Mouse (Mus musculus): ENCODE measurements around the gene Gm10428.
"Not testable (repeated sequence)": the region's sequence is repeated elsewhere in the genome, so short reads cannot be mapped to it uniquely, and the experiment has no call there.

Gene Gm10428

DNA sequence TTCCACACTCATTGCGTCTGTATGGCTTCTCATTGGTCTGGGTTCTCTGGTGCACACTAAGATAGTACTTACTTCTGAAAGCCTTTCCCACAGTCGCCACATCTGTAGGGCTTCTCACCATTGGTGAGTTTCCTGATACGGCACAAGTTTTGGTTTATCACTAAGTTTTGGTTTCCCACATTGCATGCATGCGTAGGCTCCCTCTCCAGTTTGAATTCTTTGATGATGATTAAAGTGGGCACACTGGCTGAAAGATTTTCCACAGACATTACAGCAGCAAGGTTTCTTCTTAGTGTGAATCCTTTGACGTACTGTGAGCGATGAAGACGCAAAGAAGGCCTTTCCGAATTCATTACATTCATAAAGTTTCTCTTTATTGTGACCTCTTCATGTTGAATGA lies at the start of gene Gm10428:
Gm10428 (plus strand) TSS at position 321 of the 400 bp plus-strand sequence.
- no peak for DNase-seq

DNA sequence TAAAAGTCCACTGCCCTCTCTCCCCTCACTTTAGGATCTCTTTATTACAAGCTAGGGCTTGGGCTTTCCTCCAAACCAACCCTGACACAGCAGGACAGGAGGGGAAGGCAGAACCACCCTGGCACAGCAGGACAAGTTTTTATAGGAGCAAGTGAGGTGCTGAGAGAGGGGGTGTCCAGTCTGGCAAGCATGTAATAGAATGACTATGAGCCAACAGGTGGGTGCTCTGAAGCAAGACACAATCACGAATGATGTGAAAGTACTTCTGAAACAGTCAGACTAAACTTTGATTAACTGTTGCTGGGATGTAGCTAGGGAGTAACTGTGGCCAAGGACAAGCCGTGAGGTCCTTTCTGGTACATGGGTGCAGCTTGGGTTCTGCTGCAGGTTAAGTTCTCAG lies 46.8 kb upstream of the Gm10428 start:
- DNase-seq = no peak

DNA sequence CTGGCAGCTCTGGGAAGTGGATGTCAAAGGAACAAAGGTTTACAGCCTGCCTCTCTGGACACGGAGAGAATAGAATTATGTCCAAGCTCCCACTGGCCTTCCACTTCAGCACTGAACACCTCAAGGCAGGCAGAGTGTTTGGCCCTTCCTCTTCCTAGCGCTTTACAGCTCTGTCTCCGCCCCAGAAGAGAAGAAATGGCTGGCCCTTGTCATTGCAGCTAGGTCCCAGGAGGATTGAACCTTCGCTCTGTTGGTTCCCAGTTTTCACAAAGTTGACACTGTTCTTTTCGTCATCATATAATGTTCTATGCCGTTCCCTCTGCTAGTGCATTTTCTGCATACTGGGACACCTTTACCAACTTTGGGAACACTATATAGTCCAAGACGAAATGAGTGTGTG lies 44.6 kb upstream of the Gm10428 start:
- DNase-seq = no peak

DNA sequence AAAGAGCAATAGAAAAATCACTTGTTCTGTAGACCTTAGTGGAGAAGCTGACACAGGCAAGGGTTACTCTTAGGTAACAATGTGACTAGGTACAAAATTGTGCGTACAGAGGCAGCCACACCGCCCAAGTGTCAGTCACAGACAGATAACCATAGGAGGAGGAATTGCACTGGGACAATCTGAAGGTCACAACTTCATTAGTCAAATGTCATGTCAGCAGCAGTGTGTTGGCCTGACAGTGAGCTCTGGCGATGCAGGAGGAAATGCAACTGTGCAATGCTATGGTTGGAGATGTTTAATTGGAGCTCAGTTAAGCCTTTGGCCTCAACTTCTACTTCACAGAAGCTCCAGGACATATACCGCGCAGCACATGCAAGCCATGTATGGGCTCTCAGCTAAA lies 42.2 kb upstream of the Gm10428 start:
- DNase-seq = no peak

DNA sequence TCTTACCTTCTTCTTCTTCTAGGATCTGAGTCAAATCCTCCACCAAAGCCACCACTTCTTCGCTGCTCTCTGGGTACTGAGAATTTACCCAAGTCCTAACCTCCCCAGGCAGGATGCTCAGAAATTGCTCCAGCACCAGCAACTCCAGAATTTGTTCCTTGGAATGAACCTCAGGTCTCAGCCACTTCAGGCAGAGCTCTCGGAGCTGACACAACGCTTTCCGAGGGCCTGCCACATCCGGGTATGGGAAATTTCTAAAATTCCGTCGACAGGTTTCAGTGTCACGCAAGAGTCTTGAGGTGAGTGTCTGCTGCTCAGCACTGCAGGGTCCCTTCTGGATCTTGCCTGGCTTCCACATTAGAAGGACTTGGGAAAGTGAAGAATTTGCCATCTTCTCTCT lies 24.6 kb upstream of the Gm10428 start:
- DNase-seq = no peak

DNA sequence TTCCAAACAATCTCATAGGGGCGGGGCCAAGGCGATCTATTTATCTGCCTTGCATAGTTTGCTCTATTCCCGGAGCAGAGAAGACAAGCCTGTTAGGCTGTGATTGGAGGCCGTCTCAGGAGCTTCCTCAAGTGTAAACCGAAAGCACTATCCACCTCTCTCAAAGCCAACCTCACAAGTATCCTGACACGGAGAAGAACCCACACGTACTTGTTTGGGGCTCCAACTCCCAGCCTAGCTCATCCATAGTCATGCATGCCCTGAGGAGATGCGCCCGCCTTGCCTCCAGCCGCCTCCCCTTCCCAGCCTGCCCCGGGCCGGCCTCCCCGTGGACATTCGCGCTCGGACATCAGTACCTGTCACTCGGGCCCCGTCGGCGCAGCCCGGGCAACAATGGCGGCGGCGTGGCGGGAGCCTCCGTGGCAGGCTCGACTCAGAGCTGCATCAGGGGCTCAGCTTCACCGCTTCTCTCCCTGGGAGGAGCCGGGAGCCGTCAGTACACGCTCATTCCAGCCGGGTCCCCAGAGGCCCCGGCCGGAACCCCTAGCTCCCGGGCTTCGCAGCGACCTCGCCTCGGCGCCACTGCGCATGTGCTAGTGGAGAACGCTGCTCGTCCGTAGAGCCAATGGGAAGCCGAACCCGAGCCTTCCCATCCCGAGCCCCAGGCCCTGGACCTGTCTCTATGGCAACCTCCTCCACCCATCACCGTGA lies 21.4 kb upstream of the Gm10428 start, which contains the start of gene Zfp287:
Zfp287 (minus strand) TSS at position 595 of the 711 bp plus-strand sequence.
- peak; percentile 95 for DNase-seq

DNA sequence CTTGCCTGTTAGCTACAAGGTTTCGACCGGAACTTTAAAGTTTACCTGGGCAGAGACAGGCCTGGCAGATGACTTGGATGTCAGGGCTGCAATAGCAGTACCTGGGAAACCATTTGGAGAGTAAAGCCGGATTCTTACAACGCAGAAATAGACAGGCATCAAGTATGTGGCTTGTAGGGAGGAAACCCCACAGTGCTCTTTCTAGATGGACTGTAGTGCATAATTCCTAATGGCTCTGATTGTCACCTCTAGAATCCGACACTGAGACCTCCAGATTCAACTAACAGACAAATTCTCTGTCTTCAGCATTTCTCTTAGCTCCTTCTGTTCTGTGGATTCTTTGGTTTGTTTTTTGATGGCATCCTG lies 20.9 kb upstream of the Gm10428 start:
- no peak for DNase-seq

DNA sequence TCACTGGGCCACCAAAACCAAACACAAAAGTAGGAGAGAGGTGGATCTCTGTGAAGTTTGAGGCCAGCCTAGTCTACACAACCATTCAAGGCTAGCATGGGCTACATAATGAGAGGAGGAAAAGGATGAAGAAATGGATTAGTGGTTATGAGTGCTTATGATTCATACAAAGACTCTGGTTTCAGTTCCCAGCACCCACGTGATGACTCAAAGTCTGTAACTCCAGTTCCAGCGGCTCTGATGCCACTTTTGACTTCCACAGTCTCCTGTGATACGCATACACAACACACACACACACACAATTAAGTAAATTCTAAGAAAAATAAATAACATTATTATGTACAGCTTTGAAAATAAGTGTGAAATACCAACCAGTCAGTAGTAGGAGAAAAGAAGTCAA lies 20.2 kb upstream of the Gm10428 start:
- DNase-seq = no peak

DNA sequence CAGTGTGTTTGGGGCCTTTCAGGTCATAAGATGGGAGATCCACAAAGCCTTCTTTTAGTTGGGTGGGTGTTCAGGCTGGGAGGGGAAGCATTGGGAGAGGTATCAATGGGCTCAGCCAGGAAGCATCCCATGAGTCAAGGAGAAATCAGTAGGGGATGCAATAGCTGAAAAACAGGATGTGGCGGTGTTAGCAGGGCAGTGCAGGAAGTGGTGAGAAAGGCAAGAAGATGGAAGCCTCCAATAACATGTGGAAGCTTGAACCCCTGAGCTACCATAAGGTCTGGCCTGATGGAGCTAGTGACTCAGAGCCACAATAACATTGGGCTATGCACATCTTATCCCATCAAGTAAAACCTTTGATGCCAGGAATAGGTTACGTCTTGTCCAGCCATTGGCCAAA lies 11.7 kb upstream of the Gm10428 start:
- DNase-seq = no peak

DNA sequence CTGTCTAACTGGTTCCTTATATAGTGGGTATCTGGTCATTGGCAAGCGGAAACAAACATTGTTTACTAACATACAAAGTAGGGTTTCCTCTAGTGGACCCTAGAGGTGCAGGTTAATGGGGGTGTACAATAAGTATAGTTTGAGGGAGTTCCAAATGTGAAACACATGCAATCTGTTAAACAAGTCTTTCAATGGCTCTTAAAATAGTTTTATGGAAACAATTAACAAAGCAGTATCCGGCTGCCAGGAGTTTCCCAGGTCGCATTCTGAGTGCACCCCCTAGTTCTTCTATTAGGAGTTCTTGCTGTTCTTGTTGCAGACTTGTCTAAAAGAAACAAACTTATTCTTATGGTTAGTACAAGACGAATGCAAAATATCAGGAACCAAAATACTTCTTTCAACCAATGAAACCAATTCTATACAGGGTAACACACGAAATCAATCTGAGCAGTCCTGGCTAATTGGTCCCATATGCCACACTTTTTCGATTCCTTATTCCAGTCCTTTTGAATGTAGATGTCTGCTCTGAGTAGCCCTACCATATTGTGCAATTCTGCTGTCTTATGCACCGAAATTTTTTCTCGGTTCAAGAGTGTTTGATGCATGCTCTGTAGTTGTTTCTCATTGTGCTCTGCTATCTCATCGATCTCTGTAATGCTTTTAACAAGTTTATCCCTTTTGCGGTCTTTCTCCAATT lies 10.5 kb upstream of the Gm10428 start:
- no peak for DNase-seq

DNA sequence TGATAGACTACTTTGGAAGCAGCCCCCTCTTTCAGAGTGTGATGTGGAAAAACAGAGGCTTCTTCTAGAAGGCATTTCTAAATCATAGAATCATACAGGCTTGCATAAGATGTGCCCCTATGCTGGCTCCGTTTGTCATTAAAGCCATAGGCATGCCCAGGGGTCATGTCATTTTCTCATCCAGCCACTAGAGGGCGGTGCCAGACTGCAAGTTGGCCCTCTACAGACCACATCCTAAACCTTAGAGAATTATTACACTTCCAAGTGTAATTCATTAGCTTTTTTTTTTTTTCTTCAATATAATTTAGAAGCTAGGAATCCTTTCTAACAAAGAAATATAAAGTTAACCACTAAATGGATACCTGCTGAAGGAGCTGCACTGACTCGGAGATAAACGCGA lies 8.8 kb upstream of the Gm10428 start:
- peak; percentile 72 for DNase-seq

DNA sequence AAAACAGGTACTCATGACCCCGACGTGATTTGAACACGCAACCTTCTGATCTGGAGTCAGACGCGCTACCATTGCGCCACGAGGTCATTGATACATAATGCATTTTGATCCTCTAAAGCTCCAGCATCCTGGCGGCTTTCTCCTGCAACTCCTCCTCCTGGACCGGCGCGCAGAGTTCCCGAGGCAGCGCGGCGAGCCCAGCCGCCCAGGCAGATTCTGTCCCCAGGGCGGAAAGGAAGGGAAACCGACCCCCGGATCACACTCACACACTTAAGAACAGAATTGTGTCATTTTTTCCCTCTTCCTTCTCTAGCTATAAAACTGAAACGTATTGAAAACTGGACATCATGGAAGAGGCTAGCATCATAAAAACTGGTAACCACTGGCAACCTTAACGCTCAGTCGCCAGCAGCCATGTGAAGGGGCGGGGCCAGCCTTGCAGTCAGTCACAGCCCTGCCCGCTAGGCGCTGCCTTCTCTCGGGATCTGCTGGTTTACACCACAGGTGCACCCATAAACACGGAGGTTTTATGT lies 6.8 kb upstream of the Gm10428 start:
- DNase-seq = peak; percentile 87

DNA sequence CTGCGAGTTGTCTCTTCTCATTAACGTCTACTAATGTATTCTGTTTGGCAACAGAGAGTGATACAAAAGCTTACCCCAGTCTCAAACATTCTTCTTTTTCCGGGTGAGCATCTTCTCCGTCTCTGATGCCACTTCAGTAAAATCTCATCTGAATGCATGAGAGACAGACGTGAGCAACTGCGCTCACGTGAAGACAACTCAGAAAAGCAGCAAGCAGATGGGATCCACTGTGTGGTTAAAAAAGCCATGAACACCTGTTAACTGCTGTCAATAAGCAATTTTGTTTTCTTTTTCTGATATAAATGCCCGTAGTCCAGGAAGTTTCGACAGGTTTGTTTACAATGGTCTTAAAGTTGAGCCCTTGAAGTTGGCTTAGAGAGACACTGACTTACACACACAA lies 5.7 kb upstream of the Gm10428 start:
- DNase-seq = no peak

DNA sequence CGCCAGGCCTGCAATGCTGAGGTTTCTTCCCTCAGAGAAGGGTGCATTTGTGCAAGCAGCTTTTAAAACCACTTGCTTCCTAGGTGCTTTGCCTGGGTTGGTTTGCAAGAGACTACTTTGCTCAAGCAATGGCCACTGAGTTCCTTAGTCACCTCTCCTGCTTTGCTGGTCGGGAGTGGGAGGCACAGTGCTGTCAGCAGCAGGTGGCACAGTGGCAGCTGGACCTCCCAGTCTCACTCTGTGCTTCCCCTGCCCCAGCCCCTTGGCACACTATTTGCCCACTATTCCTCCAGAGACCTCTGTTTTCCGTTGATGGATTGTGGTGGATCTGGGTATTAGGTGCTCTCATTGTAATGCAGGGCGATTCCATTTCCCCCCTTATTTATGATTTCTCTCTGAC lies 4.8 kb upstream of the Gm10428 start:
- no peak for DNase-seq

DNA sequence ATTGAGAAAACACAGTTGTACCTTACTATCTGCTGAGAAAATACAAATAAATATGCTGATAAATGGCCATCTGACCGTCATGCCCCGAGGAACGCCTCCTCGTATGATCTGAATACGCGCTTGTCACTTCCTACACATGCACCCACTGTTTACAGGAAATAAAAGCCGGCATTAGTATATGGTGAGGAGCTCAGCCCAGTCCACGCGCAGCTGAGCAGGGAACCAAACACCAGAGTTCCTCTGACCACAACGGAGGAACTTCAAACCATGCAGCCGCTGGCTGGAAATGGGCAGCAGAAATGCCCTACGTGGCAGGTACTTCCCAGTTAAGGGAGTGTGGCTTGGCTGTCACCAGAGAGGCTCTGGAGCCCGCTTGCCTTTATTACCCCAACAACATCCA lies 3.5 kb upstream of the Gm10428 start:
- not testable (repeated sequence) for DNase-seq

DNA sequence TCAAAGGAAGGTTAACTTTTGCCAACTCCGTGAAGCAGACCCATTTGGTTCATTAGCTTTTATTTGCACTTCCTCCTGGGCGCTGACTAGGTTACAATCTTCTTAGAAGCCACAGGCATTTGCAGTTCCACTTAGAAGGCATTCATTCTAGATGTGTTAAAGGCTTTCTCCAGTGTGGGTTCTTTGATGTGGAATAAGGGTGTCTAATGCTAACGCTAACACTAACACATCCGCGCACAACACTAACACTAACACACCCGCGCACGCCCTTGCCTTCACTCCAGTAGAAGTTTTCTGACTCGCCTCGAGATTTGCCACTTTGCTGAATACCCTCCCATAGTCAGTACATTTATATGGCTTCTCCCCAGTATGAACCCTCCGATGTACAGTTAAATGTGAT lies 709 bp upstream of the Gm10428 start:
- no peak for DNase-seq

DNA sequence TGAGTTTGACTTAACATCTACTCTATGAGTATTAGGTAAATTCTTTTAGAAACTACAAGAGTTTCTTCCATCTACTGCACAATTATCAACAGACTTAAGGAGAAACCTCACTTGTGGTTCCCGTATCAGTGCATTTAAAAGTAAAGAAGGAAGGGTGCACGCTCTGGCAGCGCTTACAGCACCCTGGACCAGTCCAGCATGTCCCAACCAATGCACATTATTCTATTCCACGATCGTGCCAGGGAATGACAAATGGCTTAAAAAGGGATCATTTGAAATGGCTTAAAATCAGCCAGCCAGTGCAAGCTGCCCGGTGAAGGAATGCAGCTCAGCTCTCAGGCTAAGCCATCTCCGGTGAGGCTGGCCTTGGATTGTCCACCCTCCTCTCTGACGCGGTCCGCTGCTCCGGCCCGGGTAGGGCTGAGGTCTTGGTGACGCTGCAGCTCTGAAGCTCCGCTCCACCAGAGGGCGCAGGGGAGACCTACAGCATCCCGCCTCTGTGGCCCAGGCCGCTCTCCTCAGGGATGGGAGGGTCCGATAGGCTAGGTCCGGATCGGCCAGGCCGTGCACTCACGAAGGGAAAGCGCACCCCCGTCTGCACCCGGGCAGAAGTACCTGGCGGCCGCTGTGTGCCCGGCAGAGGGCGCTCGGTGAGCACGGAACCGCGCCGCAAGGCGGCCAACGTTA lies 3.7 kb downstream of the Gm10428 start:
- peak; percentile 99 for DNase-seq

DNA sequence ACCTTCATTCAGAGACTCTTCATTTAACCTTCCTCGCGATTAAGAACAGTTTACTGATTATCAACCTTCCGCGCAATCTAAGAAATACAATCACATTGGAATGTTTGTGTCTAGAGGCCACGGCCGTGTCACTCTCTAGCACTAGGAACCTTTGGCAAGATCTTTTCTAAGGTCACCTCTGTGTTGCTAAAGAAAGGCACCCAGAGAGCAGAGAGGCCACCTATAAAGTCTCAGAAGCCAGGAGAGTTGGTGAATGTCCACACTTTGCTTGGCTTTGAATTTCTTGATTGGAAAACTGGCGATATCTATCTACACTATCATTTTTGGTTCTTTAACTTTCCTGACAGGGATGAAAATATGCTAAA lies 4.2 kb downstream of the Gm10428 start:
- DNase-seq = no peak

DNA sequence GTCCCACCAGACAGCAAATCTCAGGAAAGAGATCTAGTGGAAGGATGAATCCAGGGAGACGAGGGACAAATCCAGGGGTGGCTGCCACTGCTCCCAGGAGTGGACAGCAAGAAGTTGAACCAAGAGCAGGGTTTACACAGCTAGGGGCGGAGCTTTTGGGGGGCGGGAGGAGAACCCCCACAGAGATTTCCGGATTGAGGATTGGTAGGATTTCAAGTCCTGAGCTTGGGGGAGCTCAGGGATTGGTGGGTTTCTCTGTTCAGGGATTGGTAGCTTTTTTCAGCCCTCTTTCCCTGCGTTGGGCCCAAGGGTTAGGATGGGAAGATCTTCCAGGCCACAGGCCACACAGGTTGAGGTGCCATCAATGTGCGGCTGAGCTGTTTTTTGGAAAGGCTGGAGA lies 5.0 kb downstream of the Gm10428 start:
- no peak for DNase-seq

DNA sequence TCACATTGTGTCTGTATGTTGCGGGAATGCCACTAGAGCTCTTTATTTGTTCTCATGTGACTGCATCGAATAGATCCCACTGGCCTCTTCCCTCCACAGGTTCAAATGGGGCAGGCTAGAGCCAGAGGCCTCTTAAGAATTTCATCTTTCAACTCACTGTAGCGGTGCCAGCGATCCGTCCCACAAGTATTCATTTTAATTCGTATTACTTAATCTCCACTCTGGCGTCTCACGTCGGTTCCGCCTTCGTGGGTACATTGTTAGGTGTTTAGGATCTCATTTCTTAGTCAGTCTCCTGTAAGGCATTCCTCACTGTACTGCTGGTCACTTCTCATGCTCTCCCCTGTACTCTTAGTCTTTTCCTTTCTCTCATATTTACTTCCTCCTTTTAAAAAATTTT lies 5.6 kb downstream of the Gm10428 start:
- no peak for DNase-seq

DNA sequence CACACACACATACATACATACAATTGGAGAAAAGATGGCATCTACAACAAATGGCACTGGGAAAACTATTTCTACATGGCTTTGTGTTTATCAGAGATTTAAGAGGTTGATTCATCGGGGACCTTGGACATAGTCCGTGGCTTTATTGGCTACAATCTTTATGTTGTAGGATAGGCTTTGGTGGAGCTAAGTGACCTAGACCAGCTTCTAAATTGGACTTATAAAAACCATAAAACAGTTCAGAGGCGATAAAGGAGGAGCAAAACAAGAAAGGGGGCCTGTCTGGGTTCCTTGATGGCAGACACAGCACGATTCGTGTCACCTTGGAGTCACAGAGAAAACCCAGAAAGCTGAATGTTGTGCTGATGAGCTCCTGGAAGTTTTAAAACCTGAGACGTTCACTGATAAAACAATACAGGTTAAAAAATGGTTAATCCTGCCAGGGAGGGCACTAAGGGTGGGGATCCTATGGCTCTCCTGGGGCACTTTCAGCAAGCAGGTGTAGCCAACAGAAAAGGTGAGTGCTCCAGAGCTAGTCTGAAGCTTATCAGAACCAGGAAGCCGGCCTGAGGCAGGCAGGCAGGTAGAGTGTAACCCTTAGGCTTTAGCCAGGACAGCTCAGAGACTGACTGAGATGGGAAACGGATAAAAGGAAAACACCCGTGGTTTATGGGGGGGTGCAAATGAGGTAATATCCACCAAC lies 8.0 kb downstream of the Gm10428 start:
- DNase-seq = no peak

DNA sequence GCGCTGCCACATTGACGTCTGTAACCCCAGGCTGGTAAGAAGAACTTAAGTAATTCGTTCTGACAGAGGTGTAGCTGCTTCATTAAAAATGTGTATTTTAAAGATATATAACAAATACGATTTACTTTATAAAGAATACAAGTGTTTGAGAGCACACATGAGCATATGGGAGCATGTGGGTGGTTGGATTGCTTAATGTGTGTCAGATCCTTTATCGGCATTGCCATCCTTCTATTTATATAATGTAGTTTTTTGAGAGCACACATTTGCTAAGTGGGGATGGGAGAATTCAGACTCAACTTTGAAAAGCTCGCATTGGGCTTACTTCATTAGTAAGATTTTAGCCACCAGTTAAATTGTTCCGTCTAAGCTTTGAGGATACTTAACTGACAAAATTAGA lies 23.6 kb downstream of the Gm10428 start:
- no peak for DNase-seq

DNA sequence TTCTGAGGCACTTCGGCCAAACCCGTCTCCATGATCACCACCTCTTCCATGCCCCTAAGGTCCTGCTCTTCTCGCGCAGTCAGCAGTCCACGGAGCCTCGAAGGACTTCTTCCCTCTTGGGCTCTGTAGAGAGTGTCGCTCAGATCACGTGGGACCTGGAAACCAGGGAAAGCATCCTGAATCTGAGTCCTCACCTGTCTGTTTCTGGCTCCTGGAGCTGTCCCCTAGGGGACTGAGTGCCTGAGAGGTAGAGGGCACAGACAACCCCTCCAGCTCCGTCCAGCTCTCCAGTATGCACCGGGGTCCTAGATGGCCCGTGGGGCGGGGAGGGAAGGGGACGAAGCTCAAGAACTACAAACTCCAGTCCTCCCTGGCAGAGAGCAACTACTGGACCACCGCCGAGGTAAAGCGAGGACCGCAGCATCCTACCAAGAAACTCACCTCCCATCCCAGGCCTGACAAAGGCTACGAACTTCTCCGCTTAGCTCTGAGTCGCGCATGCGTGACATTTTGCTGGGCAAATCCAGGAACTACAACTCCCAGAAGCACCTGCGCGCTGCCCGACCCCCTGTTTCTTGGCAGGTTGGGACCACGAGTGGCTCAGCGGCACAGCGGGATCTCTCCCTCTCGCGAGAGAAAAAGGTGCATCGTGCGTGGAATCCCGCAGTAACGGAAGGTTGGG lies 36.2 kb downstream of the Gm10428 start, which contains the start of gene Zfp286:
Zfp286 (minus strand) TSS at position 528 of the 682 bp plus-strand sequence.
- DNase-seq = peak; percentile 90
